10 mouse cellular contexts compared by ENCODE assay signal in genomic region chr11:86051383-86051782, GRCm38 (mm10).
DNase-seq lines count a peak whose midpoint lies in the region; ATAC-seq and TF ChIP-seq lines count a peak whose summit lies in the region.
"Had no signal": no experiment of that assay in that cellular context is flagged by ENCODE, and none has a peak within 500 bp of the region (broad histone marks: within the 10 kb centered on the region; RNA-seq: fewer than 3 reads in every experiment).

No protein-coding gene starts in this region.

- no peak for TF ChIP-seq CTCF in midbrain, postnatal 0 days (IDR thresholded peaks at IDR 0.05)
- TF ChIP-seq CTCF in left cerebral cortex, adult 2 months (IDR thresholded peaks at IDR 0.05) = no peak

- no peak overlapping the region for H3K9ac ChIP-seq in midbrain, postnatal 0 days (replicated peaks; ENCODE audit: low read length, poor library complexity, severe bottlenecking)
- H3K9ac ChIP-seq: intestine, embryonic 15.5 days; liver, postnatal 0 days had no signal

- H3K9me3 ChIP-seq in limb, embryonic 10.5 days (replicated peaks) = no peaks in the 10 kb centered on the region
- H3K9me3 ChIP-seq in midbrain, postnatal 0 days (ENCODE audit: low read length) = no peaks in the 10 kb centered on the region
- H3K9me3 ChIP-seq: intestine, embryonic 15.5 days had no signal

- peak; percentile 5 for DNase-seq in layer of hippocampus, adult 11-12 months (ENCODE audit: low spot score)
- no peak for DNase-seq in layer of hippocampus, postnatal 10 days (ENCODE audit: low spot score in 2 of 2)
- DNase-seq in brain, adult 2 months (ENCODE audit: low read depth, low spot score) = peak; percentile 4
- DNase-seq in limb, embryonic 10.5 days (ENCODE audit: low spot score) = peak; percentile 46
- DNase-seq in midbrain, postnatal 0 days (ENCODE audit: low spot score) = peak; percentile 24
- DNase-seq in gastrocnemius, postnatal 10 days = no peak
- DNase-seq in left cerebral cortex, adult 2 months (ENCODE audit: extremely low spot score in 1 of 2, low spot score in 2 of 2) = no peak
- DNase-seq: liver, postnatal 0 days had no signal

- ATAC-seq in midbrain, postnatal 0 days (ENCODE audit: low FRiP score) = no peak
- no peak for ATAC-seq in megakaryocyte, adult 5-6 weeks (ENCODE audit: poor library complexity, severe bottlenecking)
- ATAC-seq: intestine, embryonic 15.5 days; liver, postnatal 0 days had no signal

- no peaks in the 10 kb centered on the region for H3K27me3 ChIP-seq in limb, embryonic 10.5 days (ENCODE audit: low read depth, poor library complexity, severe bottlenecking)
- no peaks in the 10 kb centered on the region for H3K27me3 ChIP-seq in midbrain, postnatal 0 days (ENCODE audit: insufficient read depth, low read length)
- H3K27me3 ChIP-seq: intestine, embryonic 15.5 days had no signal

- 45% methylated on average over 6 of the region's 6 CpGs for WGBS in limb, embryonic 10.5 days
- 13% methylated on average over 6 of the region's 6 CpGs for WGBS in midbrain, postnatal 0 days

- H3K4me3 ChIP-seq in limb, embryonic 10.5 days = no peak overlapping the region
- no peak overlapping the region for H3K4me3 ChIP-seq in midbrain, postnatal 0 days (ENCODE audit: low read depth, low read length)
- H3K4me3 ChIP-seq in left cerebral cortex, adult 2 months = no peak overlapping the region
- H3K4me3 ChIP-seq: intestine, embryonic 15.5 days had no signal

- H3K36me3 ChIP-seq in limb, embryonic 10.5 days = no peaks in the 10 kb centered on the region
- H3K36me3 ChIP-seq in midbrain, postnatal 0 days (ENCODE audit: insufficient read depth, low read length) = no peaks in the 10 kb centered on the region
- H3K36me3 ChIP-seq: intestine, embryonic 15.5 days had no signal

- intact Hi-C loops in left cerebral cortex, adult 2 months (cut with DNase I) = no loop called here

- H3K4me2 ChIP-seq in midbrain, postnatal 0 days (ENCODE audit: low read depth, low read length, poor library complexity, severe bottlenecking) = no peak overlapping the region
- H3K4me2 ChIP-seq: intestine, embryonic 15.5 days had no signal

- peaks cover 16% of the 10 kb centered on the region for H3K4me1 ChIP-seq in limb, embryonic 10.5 days
- no peaks in the 10 kb centered on the region for H3K4me1 ChIP-seq in midbrain, postnatal 0 days (ENCODE audit: insufficient read depth, low read length)
- H3K4me1 ChIP-seq: intestine, embryonic 15.5 days had no signal

- H3K27ac ChIP-seq in limb, embryonic 10.5 days = peak overlapping the region; percentile 47
- H3K27ac ChIP-seq in midbrain, postnatal 0 days (ENCODE audit: low read depth, low read length) = no peak overlapping the region
- H3K27ac ChIP-seq in left cerebral cortex, adult 2 months = no peak overlapping the region
- H3K27ac ChIP-seq: intestine, embryonic 15.5 days had no signal

Comparison
In these comparisons a context has a peak if more than half of its experiments do, and no peak if none do; other contexts are left out.
1. DNase-seq: peak in layer of hippocampus, adult 11-12 months (single experiment), brain, adult 2 months (single experiment), limb, embryonic 10.5 days (single experiment) and midbrain, postnatal 0 days (single experiment); none in layer of hippocampus, postnatal 10 days (0 of 2), gastrocnemius, postnatal 10 days (single experiment) and left cerebral cortex, adult 2 months (0 of 2).